Mouse (Mus musculus): ENCODE results near the gene Gpx3. TPM values are rescaled to one million over a fixed set of nuclear protein-coding genes. Genes with fewer than 3 reads are reported as not detected.
"Not testable (repeated sequence)": the region's sequence is repeated elsewhere in the genome, so short reads cannot be mapped to it uniquely, and the experiment has no call there.

Gpx3 gene
- total RNA-seq, 1 experiment from 2014 or later = 255 TPM

DNA sequence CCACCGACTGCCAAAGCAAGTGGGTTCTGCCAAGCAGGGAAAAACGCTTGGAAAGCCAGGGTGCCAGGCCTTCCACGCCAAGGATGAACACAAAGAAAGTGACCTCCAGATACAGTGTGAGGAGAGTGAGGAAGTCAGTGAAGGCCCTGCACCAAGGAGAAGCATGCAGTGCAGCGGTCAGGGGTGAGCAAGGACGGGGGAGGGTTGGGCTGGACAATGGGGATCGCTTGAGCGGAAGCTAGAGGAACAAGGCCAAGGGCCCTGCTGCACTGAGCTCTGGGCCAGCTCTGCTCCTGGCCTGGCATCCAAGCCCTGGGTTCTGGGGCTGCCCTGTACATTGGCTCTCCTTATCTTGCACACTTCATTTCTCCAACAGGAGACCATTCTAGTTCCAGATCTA is 37.8 kb downstream of the Gpx3 start:
- peak; percentile 57 for DNase-seq

DNA sequence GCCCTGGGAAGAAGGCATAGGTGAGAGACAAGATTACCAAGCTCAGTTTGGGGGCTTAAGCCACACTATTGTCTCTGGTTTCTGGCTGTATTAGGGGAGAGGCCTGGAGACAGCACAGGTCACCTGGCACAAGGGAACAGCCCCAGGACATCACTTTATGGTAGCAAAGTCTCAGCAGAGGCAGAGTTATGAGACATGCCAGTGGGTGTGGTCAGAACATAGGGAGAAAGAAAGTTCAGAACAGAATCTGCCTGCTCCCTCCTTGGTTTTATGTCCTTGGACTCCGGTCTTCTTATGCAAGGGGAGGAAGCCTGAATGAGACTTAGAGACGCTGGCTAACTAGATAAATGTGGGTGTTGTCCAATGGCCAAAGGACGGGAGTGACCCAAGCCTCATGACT is 42.4 kb downstream of the Gpx3 start:
- no peak for DNase-seq

- no peak for DNase-seq
These were observed 47.5 kb downstream of the Gpx3 start for GRCm38 (mm10) chr11:54949717-54950116.

DNA sequence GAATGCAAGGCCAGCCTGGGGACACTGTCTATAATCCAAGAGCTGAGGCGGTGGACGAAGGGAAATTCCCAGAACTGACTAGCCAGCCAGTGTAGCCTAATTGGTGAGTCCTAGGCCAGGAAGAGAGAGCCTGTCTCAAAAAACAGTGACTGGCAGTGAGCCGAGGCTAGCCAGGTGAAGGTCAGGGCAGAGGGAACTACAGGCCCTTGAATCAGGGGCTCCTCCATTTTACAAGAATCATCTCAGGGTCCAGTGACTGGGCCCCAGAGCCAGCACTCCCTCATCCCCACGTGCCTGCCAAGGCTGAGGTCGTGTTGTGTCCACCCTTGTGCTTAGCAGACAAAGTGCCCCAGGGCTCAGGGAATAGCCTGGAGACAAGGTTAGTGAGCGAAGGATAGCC is 48.4 kb downstream of the Gpx3 start:
- DNase-seq = peak; percentile 46

DNA sequence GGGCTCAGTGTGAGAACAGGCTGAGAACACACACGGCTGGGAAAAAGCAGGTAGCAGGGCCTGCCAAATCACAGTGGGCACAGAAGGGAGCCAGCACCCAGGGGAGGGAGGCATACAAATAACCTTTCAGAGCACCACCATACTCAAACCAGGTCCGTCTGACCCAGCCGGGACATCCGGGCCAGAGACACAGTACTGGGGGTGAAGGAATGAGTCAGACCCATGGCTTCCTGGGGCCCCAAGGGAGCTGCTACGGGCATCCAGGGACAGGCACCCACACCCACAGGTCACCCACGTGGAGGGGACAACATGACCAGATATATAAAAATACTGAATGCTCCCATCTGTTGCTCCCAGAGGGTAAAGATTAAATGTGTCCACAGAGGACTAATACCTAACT is 50.4 kb downstream of the Gpx3 start:
- no peak for DNase-seq

DNA sequence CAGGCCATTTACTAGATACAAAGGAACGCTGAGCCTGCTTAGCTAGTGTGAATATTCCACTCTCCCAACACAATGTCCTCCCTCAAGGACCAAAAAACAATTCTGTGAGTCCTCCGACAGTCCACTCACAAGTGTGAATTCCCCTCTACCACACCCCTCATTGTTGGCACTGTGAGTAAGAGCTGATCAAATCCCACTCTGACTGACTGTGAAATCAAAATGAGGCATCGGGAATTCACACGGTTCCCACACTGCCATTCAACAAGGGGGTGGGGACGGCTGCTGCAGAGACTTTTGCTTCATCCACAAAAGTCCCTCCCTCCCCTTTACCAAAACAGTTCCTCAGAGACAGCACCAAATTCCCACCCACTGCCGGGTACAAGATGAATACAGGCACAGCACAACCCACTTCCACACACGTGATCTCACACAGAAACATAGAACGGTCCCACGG is 51.8 kb downstream of the Gpx3 start:
- no peak for DNase-seq

DNA sequence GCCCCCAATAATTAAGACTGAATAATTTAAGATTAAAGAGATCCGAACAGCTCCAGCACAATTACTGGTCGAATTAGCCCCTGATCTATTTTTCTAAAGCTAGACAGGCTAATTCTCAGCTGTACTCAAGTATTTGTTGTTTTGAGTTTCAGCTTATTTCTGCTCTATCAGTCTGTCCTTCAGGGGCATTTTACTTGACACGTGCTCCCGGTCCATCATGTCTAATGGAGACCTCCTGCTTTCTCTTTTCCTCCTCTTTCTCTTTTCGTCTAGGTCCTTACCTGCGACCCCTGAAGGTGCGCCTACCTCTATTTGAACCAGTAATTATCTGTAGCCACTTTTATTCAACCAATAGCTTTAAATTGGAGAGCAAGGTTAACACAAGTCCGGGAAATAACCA is 52.5 kb downstream of the Gpx3 start:
- no peak for DNase-seq

- DNase-seq = not testable (repeated sequence)
These were observed 53.1 kb downstream of the Gpx3 start for GRCm38 (mm10) chr11:54955400-54955734.

DNA sequence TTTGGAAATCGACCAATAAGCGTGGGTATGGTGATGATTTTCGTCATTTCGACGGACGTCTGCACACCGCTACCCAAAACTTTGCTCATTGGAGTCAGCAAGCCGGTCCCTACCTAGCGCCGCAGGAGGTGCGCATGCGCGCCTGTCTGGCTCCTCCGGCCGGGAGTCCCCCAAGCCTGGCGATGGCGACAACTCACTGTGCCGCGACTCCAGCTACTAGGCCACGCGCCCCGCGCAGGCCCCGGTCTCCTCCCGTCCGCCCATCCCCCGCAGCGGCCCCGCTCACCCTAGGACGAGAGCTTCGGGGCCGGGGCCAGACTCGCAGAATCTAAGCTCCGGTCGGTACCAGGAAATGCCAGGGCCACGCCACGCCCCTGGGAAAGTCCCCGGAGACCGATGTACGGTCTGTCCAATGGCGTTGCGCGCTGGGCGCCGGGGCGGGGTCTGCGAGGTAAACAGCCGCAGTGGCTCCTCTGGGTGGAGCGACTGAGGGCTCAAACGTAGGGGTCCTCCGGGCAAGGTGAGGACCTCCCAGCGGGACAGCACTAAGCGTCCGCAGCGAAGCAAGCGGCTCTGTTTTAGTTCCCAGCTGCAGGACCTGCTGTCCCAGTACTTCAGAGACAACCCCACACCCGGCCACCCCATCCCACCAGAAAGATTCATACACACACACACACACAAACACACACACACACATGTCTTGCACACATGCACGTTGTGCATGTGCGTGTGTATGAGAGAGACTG is 53.7 kb downstream of the Gpx3 start:
- DNase-seq = peak; percentile 99

DNA sequence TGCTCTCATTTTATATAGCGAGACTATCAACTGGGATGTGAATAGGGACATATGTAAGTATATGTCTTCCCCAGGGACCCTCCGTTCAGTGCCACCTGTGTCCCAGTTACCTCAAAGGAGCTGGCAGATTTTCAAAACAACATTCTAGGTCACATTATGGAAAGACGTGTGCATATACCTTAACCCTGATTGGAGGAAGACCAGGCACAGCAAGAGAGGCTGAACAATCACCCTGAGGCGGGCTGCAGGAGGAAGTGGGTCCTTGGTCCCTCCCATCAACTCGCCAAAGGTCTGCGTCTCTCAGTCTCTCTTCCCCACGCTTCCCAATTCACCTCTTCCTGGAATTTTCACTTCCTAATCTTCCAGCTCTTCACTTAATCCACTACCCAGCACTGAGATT is 54.7 kb downstream of the Gpx3 start:
- no peak for DNase-seq

DNA sequence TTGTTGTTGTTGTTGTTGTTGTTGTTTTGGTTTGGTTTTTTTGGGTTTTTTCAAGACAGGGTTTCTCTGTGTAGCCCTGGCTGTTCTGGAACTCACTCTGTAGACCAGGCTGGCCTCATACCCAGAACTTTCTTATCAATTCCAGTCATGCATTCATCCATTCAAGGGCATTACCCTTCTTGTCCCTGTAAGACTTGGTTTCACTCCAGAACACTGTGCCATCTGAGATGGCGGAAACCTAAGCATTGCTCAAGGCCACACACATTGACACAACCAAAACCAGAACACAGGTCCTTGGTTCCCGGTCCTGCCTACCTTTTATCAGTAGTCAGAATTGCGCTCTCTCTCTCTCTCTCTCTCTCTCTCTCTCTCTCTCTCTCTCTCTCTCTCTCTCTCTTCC is 55.5 kb downstream of the Gpx3 start:
- DNase-seq = not testable (repeated sequence)

DNA sequence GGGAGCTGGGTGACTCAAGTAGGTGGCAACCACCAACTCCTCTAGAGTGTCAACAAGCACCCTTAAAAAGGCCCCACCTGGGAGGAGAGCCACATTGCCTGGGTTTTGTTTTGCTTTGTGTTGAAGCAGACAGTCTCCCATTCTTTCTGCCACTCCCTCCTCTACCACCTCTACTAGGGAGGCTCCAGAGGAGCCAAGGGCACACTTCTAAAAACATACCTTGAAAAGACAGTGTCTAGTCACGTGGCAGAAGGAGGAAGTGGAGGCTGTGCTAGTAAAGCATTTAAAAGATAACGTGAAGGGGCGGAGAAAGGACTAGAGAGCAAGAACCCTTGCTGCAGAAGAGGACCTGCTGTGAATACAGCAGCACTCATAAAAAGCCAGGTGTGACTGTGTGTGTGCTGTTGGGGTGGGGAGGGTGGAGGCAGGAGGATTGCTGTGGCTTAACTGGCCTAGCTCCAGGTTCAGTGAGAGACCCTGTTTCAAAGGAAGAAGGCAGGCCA is 56.4 kb downstream of the Gpx3 start:
- no peak for DNase-seq

Other genes with a start within 250 kb of the Gpx3 start
- 20.8 and 25.1 TPM in 2 replicates for gene Cdc42se2, start 114.8 kb upstream of the Gpx3 start, total RNA-seq (2021)
- gene Lyrm7, start 41.5 kb upstream of the Gpx3 start, total RNA-seq (2021) = 16.8 and 17.8 TPM in 2 replicates
- gene Hint1, start 36.1 kb upstream of the Gpx3 start, total RNA-seq (2021) = 386 and 405 TPM in 2 replicates
- gene Tnip1, start 60.5 kb downstream of the Gpx3 start, total RNA-seq (2021) = 79.9 and 97.1 TPM in 2 replicates
- gene Anxa6, start 131.0 kb downstream of the Gpx3 start, total RNA-seq (2021) = 94.6 and 115 TPM in 2 replicates
- gene Ccdc69, start 175.7 kb downstream of the Gpx3 start, total RNA-seq (2021) = 8.8 and 11.2 TPM in 2 replicates
- gene Gm2a, start 195.7 kb downstream of the Gpx3 start, total RNA-seq (2021) = 211 and 223 TPM in 2 replicates
- gene Slc36a3, start 249.3 kb downstream of the Gpx3 start, total RNA-seq (2021) = not detected in 2 replicates